Mouse (Mus musculus) MEL (cell line): ENCODE data around the gene Adap2. TPM values are rescaled to one million over a fixed set of nuclear protein-coding genes. Genes with fewer than 3 reads are reported as not detected.
A peak's percentile ranks its signal among the peaks of the same experiment; 100 is the strongest.

Experiments
- DNase-seq: peaks from one replicate; pipeline ENCODE4 v3.0.0; 2011; ENCODE audit warnings: low read depth, low spot score
- H3K27ac ChIP-seq: 2 replicates; pipeline ENCODE4 v1.5.1; 2012; ENCODE audit warnings: low read depth, mild to moderate bottlenecking, control low read depth, low read length, moderate library complexity; ENCODE audit not compliant: control insufficient read depth
- H3K27me3 ChIP-seq, 2 experiments: fragments of 150-350 bp in 1 of 2; sonication (generic) in 1 of 2; 2 replicates each; pipeline ENCODE4 v1.6.1; 2012; ENCODE audit warnings: low read length in 2 of 2, mild to moderate bottlenecking in 2 of 2, improper control_type of control experiment in 1 of 2, moderate library complexity in 1 of 2; ENCODE audit not compliant: insufficient read depth in 2 of 2, control insufficient read depth in 1 of 2
- H3K36me3 ChIP-seq, 2 experiments: 2 replicates each; pipeline ENCODE4 v1.6.1; 2012 to 2014; ENCODE audit warnings: low read length in 2 of 2, improper control_type of control experiment in 1 of 2, inconsistent platforms in 1 of 2, mild to moderate bottlenecking in 1 of 2; ENCODE audit not compliant: insufficient read depth in 2 of 2, control insufficient read depth in 1 of 2
- H3K4me1 ChIP-seq, 2 experiments: fragments of 150-350 bp in 1 of 2; sonication (generic) in 1 of 2; 2 replicates each; pipeline ENCODE4 v1.6.1; 2012; ENCODE audit warnings: low read length in 2 of 2, improper control_type of control experiment in 1 of 2, mild to moderate bottlenecking in 1 of 2; ENCODE audit not compliant: insufficient read depth in 2 of 2, control insufficient read depth in 1 of 2
- H3K4me3 ChIP-seq, 2 experiments: fragments of 150-350 bp in 1 of 2; sonication (generic) in 1 of 2; 2 replicates each; pipeline ENCODE4 v1.5.1; 2012; ENCODE audit warnings: low read depth in 2 of 2, low read length in 2 of 2, mild to moderate bottlenecking in 2 of 2, moderate library complexity in 2 of 2, control low read depth in 1 of 2, improper control_type of control experiment in 1 of 2; ENCODE audit not compliant: control insufficient read depth in 1 of 2, insufficient read depth in 1 of 2
- H3K79me2 ChIP-seq: 2 replicates; pipeline ENCODE4 v1.6.1; 2012; ENCODE audit warnings: mild to moderate bottlenecking, low read length, moderate library complexity; ENCODE audit not compliant: control insufficient read depth, poor library complexity, insufficient read depth
- H3K9ac ChIP-seq: 2 replicates; pipeline ENCODE4 v1.6.1; 2012; ENCODE audit warnings: low read depth, mild to moderate bottlenecking, control low read depth, low read length, moderate library complexity; ENCODE audit not compliant: control insufficient read depth, poor library complexity, severe bottlenecking
- H3K9me3 ChIP-seq: fragments of 150-350 bp; sonication (generic); replicated peaks from 2 replicates; pipeline ENCODE4 v1.6.1; 2012; ENCODE audit warnings: mild to moderate bottlenecking, low read length, improper control_type of control experiment, moderate library complexity; ENCODE audit not compliant: insufficient read depth
- BHLHE40 ChIP-seq: IDR thresholded peaks from 2 replicates; pipeline ENCODE4 v1.6.1; 2012; ENCODE audit warnings: low read depth, mild to moderate bottlenecking, inconsistent platforms, low read length, improper control_type of control experiment, borderline replicate concordance
- CHD2 ChIP-seq: IDR thresholded peaks from 2 replicates; pipeline ENCODE4 v1.6.1; 2011; ENCODE audit warnings: low read length, improper control_type of control experiment
- ELF1 ChIP-seq: IDR thresholded peaks from 2 replicates; pipeline ENCODE4 v1.6.1; 2014; ENCODE audit warnings: low read depth, mild to moderate bottlenecking, inconsistent platforms, low read length, improper control_type of control experiment, moderate library complexity
- EP300 ChIP-seq, 2 experiments: IDR thresholded peaks; 2 replicates each; pipeline ENCODE4 v1.6.1; 2011; ENCODE audit warnings: improper control_type of control experiment in 2 of 2, low read length in 2 of 2, low read depth in 1 of 2, mild to moderate bottlenecking in 1 of 2
- ETS1 ChIP-seq: IDR thresholded peaks from 2 replicates; pipeline ENCODE4 v1.6.1; 2012; ENCODE audit warnings: low read depth, mild to moderate bottlenecking, inconsistent platforms, low read length, improper control_type of control experiment, moderate library complexity
- GABPA ChIP-seq: IDR thresholded peaks from 2 replicates; pipeline ENCODE4 v1.6.1; 2012; ENCODE audit warnings: low read depth, mild to moderate bottlenecking, inconsistent platforms, low read length, improper control_type of control experiment, moderate library complexity
- GATA1 ChIP-seq: IDR thresholded peaks from 2 replicates; pipeline ENCODE4 v1.6.1; 2011; ENCODE audit warnings: low read depth, low read length, improper control_type of control experiment
- HCFC1 ChIP-seq: IDR thresholded peaks from 2 replicates; pipeline ENCODE4 v1.6.1; 2012; ENCODE audit warnings: low read depth, mild to moderate bottlenecking, inconsistent platforms, low read length, improper control_type of control experiment, moderate library complexity
- JUND ChIP-seq: IDR thresholded peaks from 2 replicates; pipeline ENCODE4 v1.6.1; 2011; ENCODE audit warnings: low read depth, mild to moderate bottlenecking, improper control_type of control experiment, low read length
- KAT2A ChIP-seq: conservative IDR thresholded peaks from 2 replicates; pipeline ENCODE4 v1.6.1; 2012; ENCODE audit warnings: low read depth, low read length, improper control_type of control experiment, inconsistent platforms
- MAZ ChIP-seq: IDR thresholded peaks from 2 replicates; pipeline ENCODE4 v1.6.1; 2012; ENCODE audit warnings: low read depth, mild to moderate bottlenecking, inconsistent platforms, low read length, improper control_type of control experiment
- MYB ChIP-seq: IDR thresholded peaks from 2 replicates; pipeline ENCODE4 v1.6.1; 2011; ENCODE audit warnings: mild to moderate bottlenecking, low read depth, low read length, improper control_type of control experiment
- MYC ChIP-seq: IDR thresholded peaks from 2 replicates; pipeline ENCODE4 v1.6.1; 2011; ENCODE audit warnings: low read depth, mild to moderate bottlenecking, low read length, improper control_type of control experiment, moderate library complexity
- POLR2AphosphoS2 ChIP-seq: IDR thresholded peaks from 2 replicates; pipeline ENCODE4 v1.6.1; 2011; ENCODE audit warnings: low read length, improper control_type of control experiment
- RAD21 ChIP-seq: IDR thresholded peaks from 2 replicates; pipeline ENCODE4 v1.6.1; 2011; ENCODE audit warnings: mild to moderate bottlenecking, low read depth, low read length, improper control_type of control experiment
- RCOR1 ChIP-seq: IDR thresholded peaks from 2 replicates; pipeline ENCODE4 v1.6.1; 2012; ENCODE audit warnings: low read depth, mild to moderate bottlenecking, inconsistent platforms, low read length, improper control_type of control experiment
- SIN3A ChIP-seq: IDR thresholded peaks from 2 replicates; pipeline ENCODE4 v1.6.1; 2012; ENCODE audit warnings: low read length, improper control_type of control experiment, inconsistent platforms
- TBP ChIP-seq: IDR thresholded peaks from 2 replicates; pipeline ENCODE4 v1.8.0; 2011; ENCODE audit warnings: low read depth, low read length, improper control_type of control experiment
- TCF12 ChIP-seq: IDR thresholded peaks from 2 replicates; pipeline ENCODE4 v1.6.1; 2014; ENCODE audit warnings: low read depth, mild to moderate bottlenecking, inconsistent platforms, low read length, improper control_type of control experiment, moderate library complexity
- ZMIZ1 ChIP-seq: IDR thresholded peaks from 2 replicates; pipeline ENCODE4 v1.6.1; 2012; ENCODE audit warnings: low read depth, mild to moderate bottlenecking, inconsistent platforms, low read length, improper control_type of control experiment, moderate library complexity
- polyA plus RNA-seq, 2 experiments: library from polyadenylated mRNA; stranded (reverse) in 1 of 2; unstranded in 1 of 2; fragments of >175 nt in 1 of 2; fragments of >200 nt in 1 of 2; gene quantifications; 2 replicates each; pipeline versions ENCODE4 v1.2.1 to v1.2.4; 2012; ENCODE audit warnings: low replicate concordance in 2 of 2, low read depth in 1 of 2; ENCODE audit not compliant: insufficient read length in 2 of 2, insufficient read depth in 1 of 2, missing spikeins in 1 of 2
- total RNA-seq: library from RNA; depleted of rRNA; stranded (reverse); fragments of 300-350 nt; gene quantifications from 2 replicates; pipeline ENCODE4 v1.2.3, GENCODE M21; 2012

Adap2 gene
- total and polyA plus RNA-seq, 3 experiments, result not detected

GRCm38 (mm10) chr11:80173963-80174670 lies 20.2 kb downstream of the Adap2 start:
- Histone ChIP-seq H3K27ac (no peak overlapping the region), H3K79me2 (no peaks in the 10 kb centered on the region), H3K27me3 (no peaks in the 10 kb centered on the region), H3K4me1 (peaks cover 0 to 8% of the 10 kb centered on the region in 2 experiments; a peak in 2 of 4 replicates), H3K4me3 (peak overlapping the region; percentile 14 to 23; a peak in 1 of 4 replicates), H3K9me3 (no peaks in the 10 kb centered on the region), H3K9ac (peak overlapping the region; percentile 25), H3K36me3 (no peaks in the 10 kb centered on the region)
- DNase-seq, result no peak
- no peak for TF ChIP-seq ZMIZ1
- TF ChIP-seq EP300 (IDR thresholded peaks at IDR 0.05; ENCODE audit: low read depth in 1 of 2, low read length in 2 of 2), result no peak
- no peak for TF ChIP-seq BHLHE40
- no peak for TF ChIP-seq HCFC1
- no peak for TF ChIP-seq GABPA
- no peak for TF ChIP-seq TBP
- no peak for TF ChIP-seq POLR2AphosphoS2
- TF ChIP-seq KAT2A, result no peak
- TF ChIP-seq MYC, result no peak
- no peak for TF ChIP-seq MYB
- no peak for TF ChIP-seq RCOR1
- TF ChIP-seq ELF1, result no peak
- TF ChIP-seq GATA1, result no peak
- TF ChIP-seq MAZ, result no peak
- no peak for TF ChIP-seq ETS1
- no peak for TF ChIP-seq RAD21
- no peak for TF ChIP-seq CHD2
- no peak for TF ChIP-seq SIN3A
- TF ChIP-seq TCF12, result no peak
- TF ChIP-seq JUND, result no peak
